Mouse (Mus musculus): ENCODE results near the gene Cttn. TPM values are rescaled to one million over a fixed set of nuclear protein-coding genes. Genes with fewer than 3 reads are reported as not detected.
A peak's percentile ranks its signal among the peaks of the same experiment; 100 is the strongest.

Cttn gene
- polyA plus RNA-seq (2016; fragmentation: Nextera tagmentation; extraction: Ambion mirVana), result 217 and 229 TPM in 2 replicates

DNA sequence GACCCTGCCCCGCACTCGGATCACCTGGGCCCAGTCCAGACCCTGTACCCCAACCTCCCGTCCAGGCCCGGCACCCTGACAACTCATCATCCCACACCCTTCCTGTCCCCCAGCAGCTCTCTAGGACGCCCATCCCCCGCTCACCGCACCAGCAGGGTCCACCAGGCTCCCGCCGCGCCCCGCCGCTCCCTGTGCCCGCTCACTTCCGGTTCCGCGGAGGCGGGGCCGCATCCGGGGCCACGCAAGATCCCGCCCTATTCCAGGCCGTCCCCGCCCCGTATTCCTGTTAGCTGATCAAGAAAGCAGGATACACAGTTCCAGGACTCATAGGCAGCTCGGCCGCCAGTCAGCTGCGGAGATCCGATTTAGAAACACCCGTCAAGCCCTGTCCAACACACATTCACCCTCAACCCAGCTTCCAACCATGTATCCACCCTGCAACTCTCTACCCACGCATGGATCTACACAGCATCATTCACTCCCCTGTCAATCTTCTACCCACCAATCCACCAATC, at the start of gene Cttn:
TSS of gene Cttn (minus strand) at position 465 of the 515 bp plus-strand sequence.
- no peaks in the 10 kb centered on the region for H3K9me3 ChIP-seq (replicated peaks)
- peak within 1 kb of the TSS; percentile 99 for H3K4me3 ChIP-seq
- H3K27me3 ChIP-seq (ENCODE audit: low read depth, poor library complexity, severe bottlenecking), result no peaks in the 10 kb centered on the region
- peaks cover 26% of the 10 kb centered on the region for H3K4me1 ChIP-seq
- peak within 1 kb of the TSS; percentile 94 for H3K27ac ChIP-seq (replicated peaks)
- WGBS, result under 1% methylated on average over 30 of the region's 30 CpGs
- DNase-seq (ENCODE audit: low spot score), result peak; percentile 90
- H3K36me3 ChIP-seq, result peaks cover 15% of the 10 kb centered on the region

GRCm38 (mm10) chr7:144519852-144520251, 49.0 kb upstream of the Cttn start:
- H3K27me3 ChIP-seq (ENCODE audit: low read depth, poor library complexity, severe bottlenecking), result no peaks in the 10 kb centered on the region
- no peak overlapping the region for H3K4me3 ChIP-seq
- H3K9me3 ChIP-seq (replicated peaks), result no peaks in the 10 kb centered on the region
- H3K4me1 ChIP-seq, result peaks cover 6% of the 10 kb centered on the region
- 95% methylated on average over 5 of the region's 5 CpGs for WGBS
- H3K36me3 ChIP-seq, result peaks cover 61% of the 10 kb centered on the region
- H3K27ac ChIP-seq (replicated peaks), result no peak overlapping the region
- no peak for DNase-seq (ENCODE audit: low spot score)

- Histone ChIP-seq H3K27me3 (ENCODE audit: low read depth, poor library complexity, severe bottlenecking) (no peaks in the 10 kb centered on the region), H3K36me3 (peaks cover 93% of the 10 kb centered on the region), H3K4me1 (no peaks in the 10 kb centered on the region), H3K4me3 (no peak overlapping the region), H3K9me3 (replicated peaks) (no peaks in the 10 kb centered on the region), H3K27ac (replicated peaks) (no peak overlapping the region)
- DNase-seq (ENCODE audit: low spot score), result no peak
- 89% methylated on average over 5 of the region's 5 CpGs for WGBS
Observed at GRCm38 (mm10) chr7:144516711-144517110, 45.9 kb upstream of the Cttn start.

GRCm38 (mm10) chr7:144509090-144509489, 38.3 kb upstream of the Cttn start:
- Histone ChIP-seq H3K4me3 (no peak overlapping the region), H3K27ac (replicated peaks) (no peak overlapping the region), H3K9me3 (replicated peaks) (no peaks in the 10 kb centered on the region), H3K4me1 (no peaks in the 10 kb centered on the region), H3K36me3 (peaks cover 98% of the 10 kb centered on the region), H3K27me3 (ENCODE audit: low read depth, poor library complexity, severe bottlenecking) (no peaks in the 10 kb centered on the region)
- no peak for DNase-seq (ENCODE audit: low spot score)
- 95% methylated on average over 4 of the region's 4 CpGs for WGBS

GRCm38 (mm10) chr7:144506807-144507206, 36.0 kb upstream of the Cttn start:
- peaks cover 98% of the 10 kb centered on the region for H3K36me3 ChIP-seq
- 85% methylated on average over 1 of the region's 1 CpGs for WGBS
- H3K9me3 ChIP-seq (replicated peaks), result no peaks in the 10 kb centered on the region

DNA sequence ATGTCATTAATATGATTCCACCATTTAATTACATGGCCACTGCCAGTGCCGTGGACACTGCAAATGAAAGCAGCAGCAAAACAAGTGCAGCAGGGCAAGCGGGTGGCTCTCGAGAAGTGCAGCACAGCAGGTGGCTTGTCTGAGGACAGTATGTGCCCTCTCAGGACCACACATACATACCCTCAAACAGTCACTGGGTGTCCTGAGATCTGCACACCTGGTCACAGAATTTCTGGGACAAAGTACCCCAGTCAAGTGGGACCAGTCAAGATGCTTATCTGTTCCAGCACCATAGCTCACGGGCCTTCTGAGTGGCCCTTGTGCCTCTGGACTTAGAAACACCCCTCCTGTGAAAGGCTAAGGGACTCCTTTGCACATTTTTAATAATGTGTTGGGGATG, 33.1 kb upstream of the Cttn start:
- H3K4me1 ChIP-seq, result no peaks in the 10 kb centered on the region
- 87% methylated on average over 4 of the region's 4 CpGs for WGBS
- H3K9me3 ChIP-seq (replicated peaks), result no peaks in the 10 kb centered on the region
- H3K27me3 ChIP-seq (ENCODE audit: low read depth, poor library complexity, severe bottlenecking), result no peaks in the 10 kb centered on the region
- DNase-seq (ENCODE audit: low spot score), result no peak
- peaks cover 98% of the 10 kb centered on the region for H3K36me3 ChIP-seq
- no peak overlapping the region for H3K27ac ChIP-seq (replicated peaks)
- H3K4me3 ChIP-seq, result no peak overlapping the region

More at GRCm38 (mm10) chr7:144506807-144507206, 36.0 kb upstream of the Cttn start:
- DNase-seq (ENCODE audit: low spot score), result no peak
- H3K4me1 ChIP-seq, result no peaks in the 10 kb centered on the region
- H3K27ac ChIP-seq (replicated peaks), result no peak overlapping the region
- no peaks in the 10 kb centered on the region for H3K27me3 ChIP-seq (ENCODE audit: low read depth, poor library complexity, severe bottlenecking)
- no peak overlapping the region for H3K4me3 ChIP-seq

- no peak overlapping the region for H3K27ac ChIP-seq (replicated peaks)
- no peaks in the 10 kb centered on the region for H3K9me3 ChIP-seq (replicated peaks)
- H3K27me3 ChIP-seq (ENCODE audit: low read depth, poor library complexity, severe bottlenecking), result no peaks in the 10 kb centered on the region
- H3K36me3 ChIP-seq, result peaks cover 99% of the 10 kb centered on the region
- no peaks in the 10 kb centered on the region for H3K4me1 ChIP-seq
- no peak for DNase-seq (ENCODE audit: low spot score)
- WGBS, result 84% methylated on average over 1 of the region's 1 CpGs
- H3K4me3 ChIP-seq, result no peak overlapping the region
Observed at GRCm38 (mm10) chr7:144492931-144493330, 22.1 kb upstream of the Cttn start.

- 91% methylated on average over 8 of the region's 8 CpGs for WGBS
- no peak overlapping the region for H3K4me3 ChIP-seq
Observed at GRCm38 (mm10) chr7:144490201-144490873, 19.5 kb upstream of the Cttn start.

GRCm38 (mm10) chr7:144489067-144489774, 18.4 kb upstream of the Cttn start:
- peaks cover 99% of the 10 kb centered on the region for H3K36me3 ChIP-seq

More at GRCm38 (mm10) chr7:144490201-144490873, 19.5 kb upstream of the Cttn start:
- no peak for DNase-seq (ENCODE audit: low spot score)
- no peaks in the 10 kb centered on the region for H3K4me1 ChIP-seq
- no peaks in the 10 kb centered on the region for H3K27me3 ChIP-seq (ENCODE audit: low read depth, poor library complexity, severe bottlenecking)
- H3K27ac ChIP-seq (replicated peaks), result no peak overlapping the region
- H3K36me3 ChIP-seq, result peaks cover 99% of the 10 kb centered on the region
- no peaks in the 10 kb centered on the region for H3K9me3 ChIP-seq (replicated peaks)

GRCm38 (mm10) chr7:144480314-144480713, 9.5 kb upstream of the Cttn start:
- Histone ChIP-seq H3K4me3 (no peak overlapping the region), H3K27ac (replicated peaks) (no peak overlapping the region), H3K36me3 (peaks cover 93% of the 10 kb centered on the region), H3K27me3 (ENCODE audit: low read depth, poor library complexity, severe bottlenecking) (no peaks in the 10 kb centered on the region), H3K4me1 (no peaks in the 10 kb centered on the region), H3K9me3 (replicated peaks) (no peaks in the 10 kb centered on the region)
- DNase-seq (ENCODE audit: low spot score), result no peak

More at GRCm38 (mm10) chr7:144489067-144489774, 18.4 kb upstream of the Cttn start:
- Histone ChIP-seq H3K27ac (replicated peaks) (no peak overlapping the region), H3K27me3 (ENCODE audit: low read depth, poor library complexity, severe bottlenecking) (no peaks in the 10 kb centered on the region), H3K4me3 (no peak overlapping the region), H3K9me3 (replicated peaks) (no peaks in the 10 kb centered on the region), H3K4me1 (no peaks in the 10 kb centered on the region)
- WGBS, result 95% methylated on average over 6 of the region's 6 CpGs
- no peak for DNase-seq (ENCODE audit: low spot score)

GRCm38 (mm10) chr7:144479569-144479968, 8.8 kb upstream of the Cttn start:
- Histone ChIP-seq H3K27ac (replicated peaks) (no peak overlapping the region), H3K4me1 (no peaks in the 10 kb centered on the region), H3K36me3 (peaks cover 86% of the 10 kb centered on the region), H3K27me3 (ENCODE audit: low read depth, poor library complexity, severe bottlenecking) (no peaks in the 10 kb centered on the region), H3K9me3 (replicated peaks) (no peaks in the 10 kb centered on the region), H3K4me3 (no peak overlapping the region)
- 97% methylated on average over 1 of the region's 1 CpGs for WGBS
- DNase-seq (ENCODE audit: low spot score), result no peak

- Histone ChIP-seq H3K9me3 (replicated peaks) (no peaks in the 10 kb centered on the region), H3K36me3 (peaks cover 47% of the 10 kb centered on the region), H3K27ac (replicated peaks) (no peak overlapping the region), H3K27me3 (ENCODE audit: low read depth, poor library complexity, severe bottlenecking) (no peaks in the 10 kb centered on the region), H3K4me3 (no peak overlapping the region), H3K4me1 (peaks cover 4% of the 10 kb centered on the region)
- 87% methylated on average over 3 of the region's 3 CpGs for WGBS
- DNase-seq (ENCODE audit: low spot score), result no peak
Observed at GRCm38 (mm10) chr7:144475741-144476140, 4.9 kb upstream of the Cttn start.

GRCm38 (mm10) chr7:144473486-144473885, 2.7 kb upstream of the Cttn start:
- H3K4me3 ChIP-seq, result no peak overlapping the region
- H3K4me1 ChIP-seq, result peaks cover 22% of the 10 kb centered on the region
- H3K36me3 ChIP-seq, result peaks cover 25% of the 10 kb centered on the region
- no peaks in the 10 kb centered on the region for H3K9me3 ChIP-seq (replicated peaks)
- no peak overlapping the region for H3K27ac ChIP-seq (replicated peaks)
- no peaks in the 10 kb centered on the region for H3K27me3 ChIP-seq (ENCODE audit: low read depth, poor library complexity, severe bottlenecking)
- DNase-seq (ENCODE audit: low spot score), result no peak
- 77% methylated on average over 4 of the region's 4 CpGs for WGBS

Data from midbrain, embryonic 10.5 days (tissue).